Mouse (Mus musculus) layer of hippocampus, adult 2 months (tissue): Measurements from ENCODE around the gene Cd209g. TPM values are rescaled to one million over a fixed set of nuclear protein-coding genes. Genes with fewer than 3 reads are reported as not detected.
A peak's percentile ranks its signal among the peaks of the same experiment; 100 is the strongest.
"Not testable (repeated sequence)": the region's sequence is repeated elsewhere in the genome, so short reads cannot be mapped to it uniquely, and the experiment has no call there.

Experiments
- DNase-seq, 2 experiments: peaks; one replicate each; pipeline ENCODE4 v3.0.0; 2022; ENCODE audit warnings: low spot score in 2 of 2
- H3K27ac ChIP-seq: fragments of 200-600 bp; 2 replicates; pipeline ENCODE4 v1.8.1; 2022
- H3K4me3 ChIP-seq: fragments of 200-600 bp; 2 replicates; pipeline ENCODE4 v1.8.1; 2022; ENCODE audit warnings: mild to moderate bottlenecking
- CTCF ChIP-seq: fragments of 200-600 bp; conservative IDR thresholded peaks from 2 replicates; pipeline ENCODE4 v1.8.1; 2022; ENCODE audit warnings: antibody characterized with exemption, mild to moderate bottlenecking, moderate library complexity
- long read RNA-seq, 2 experiments: library from polyadenylated mRNA; stranded (forward); transcript quantifications; one replicate each; pipeline ENCODE4 v2.0.0; 2021; ENCODE audit warnings: borderline mapping rate in 2 of 2
- total RNA-seq, 2 experiments: library from RNA; stranded (reverse); gene quantifications; 2 replicates each; pipeline ENCODE4 v1.2.3; 2021

Gene Cd209g
- total RNA-seq = not detected
- long read RNA-seq, experiment 1 = 0 reads
- long read RNA-seq, experiment 2 = 0 reads

DNA sequence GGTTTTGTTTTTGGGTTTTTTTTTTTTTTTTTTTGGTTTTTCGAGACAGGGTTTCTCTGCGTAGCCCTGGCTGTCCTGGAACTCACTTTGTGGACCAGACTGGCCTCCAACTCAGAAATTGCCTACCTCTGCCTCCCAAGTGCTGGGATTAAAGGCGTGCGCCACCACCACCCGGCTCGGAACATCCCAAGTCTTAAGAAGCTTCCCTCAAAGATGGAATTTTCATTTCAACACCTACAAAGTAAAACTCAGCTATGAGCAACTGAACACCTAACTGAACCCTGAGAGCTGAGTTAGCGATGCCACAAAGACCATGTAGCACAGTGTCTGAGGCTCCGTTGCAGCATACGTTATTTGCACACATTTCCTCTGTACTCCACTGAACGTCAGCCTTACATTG, at the start of gene Cd209g:
TSS of gene Cd209g (plus strand) at position 301 of the 400 bp plus-strand sequence.
- DNase-seq = no peak
- H3K4me3 ChIP-seq = no peak within 1 kb of the TSS
- TF ChIP-seq CTCF = no peak
- no peak within 1 kb of the TSS for H3K27ac ChIP-seq

DNA sequence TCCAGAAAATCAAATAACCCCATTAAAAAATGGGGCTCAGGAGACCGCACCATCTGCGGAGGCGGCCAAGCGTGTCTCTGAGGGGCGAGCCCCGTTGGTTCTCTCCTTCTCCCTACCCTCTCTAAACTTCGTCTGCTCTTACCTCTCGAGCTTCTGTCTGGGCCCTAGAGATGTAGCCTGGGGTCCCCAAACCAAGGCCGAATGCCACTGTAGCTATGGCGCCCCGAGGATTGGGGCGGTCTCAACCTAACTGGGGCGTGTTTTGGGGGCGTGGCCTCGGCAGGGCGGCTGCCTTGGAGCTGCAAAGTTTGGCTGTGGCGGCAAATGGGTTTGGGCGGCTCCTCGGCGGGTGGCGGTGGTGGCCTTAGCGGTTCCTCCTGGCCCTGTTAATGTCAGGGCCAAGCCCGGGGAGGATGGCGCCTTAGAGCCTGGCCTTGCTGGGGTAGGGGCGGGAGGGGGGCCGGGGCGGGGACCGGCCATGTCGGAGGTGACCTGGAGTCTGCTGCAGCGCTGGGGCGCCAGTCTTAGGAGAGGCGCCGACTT, 46.6 kb upstream of the Cd209g start:
- DNase-seq, H3K4me3 ChIP-seq, H3K27ac ChIP-seq: not testable (repeated sequence)

DNA sequence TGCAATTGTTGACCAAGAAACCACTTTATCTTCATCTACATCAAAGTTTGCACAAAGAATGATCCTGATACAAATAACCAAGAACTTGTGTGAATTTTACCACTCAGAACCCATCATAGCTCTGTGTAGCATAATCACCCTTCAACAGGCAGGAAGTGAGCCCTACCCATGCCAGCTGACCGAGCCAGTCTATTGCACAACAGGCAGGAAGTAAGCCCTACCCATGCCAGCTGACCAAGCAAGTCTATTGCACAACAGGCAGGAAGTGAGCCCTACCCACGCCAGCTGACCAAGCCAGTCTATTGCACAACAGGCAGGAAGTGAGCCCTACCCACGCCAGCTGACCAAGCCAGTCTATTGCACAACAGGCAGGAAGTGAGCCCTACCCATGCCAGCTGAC, 45.4 kb upstream of the Cd209g start:
- H3K4me3 ChIP-seq, DNase-seq, H3K27ac ChIP-seq: not testable (repeated sequence)

DNA sequence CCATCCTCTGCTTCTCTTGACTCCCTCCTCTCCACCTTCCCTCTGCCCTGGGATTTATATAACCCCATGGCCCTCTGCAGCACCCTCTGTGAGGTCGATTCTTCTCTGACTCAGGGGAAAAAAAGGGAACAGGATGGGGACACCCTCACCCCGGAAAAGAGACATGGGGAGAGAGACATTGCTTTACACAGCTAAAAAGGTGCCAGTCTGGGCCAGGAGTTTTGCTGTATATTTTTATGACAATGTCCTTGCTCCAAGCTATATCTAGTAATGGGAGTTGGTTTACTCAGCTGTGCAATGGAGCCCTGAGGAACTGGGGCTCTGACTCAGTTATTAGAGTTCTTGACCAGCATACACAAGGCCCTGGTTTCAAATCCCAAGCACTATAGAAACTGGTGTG, 28.2 kb upstream of the Cd209g start, which contains the start of gene Cd209f:
TSS of gene Cd209f (minus strand) at position 101 of the 400 bp plus-strand sequence.
- DNase-seq, H3K4me3 ChIP-seq, H3K27ac ChIP-seq: not testable (repeated sequence)

DNA sequence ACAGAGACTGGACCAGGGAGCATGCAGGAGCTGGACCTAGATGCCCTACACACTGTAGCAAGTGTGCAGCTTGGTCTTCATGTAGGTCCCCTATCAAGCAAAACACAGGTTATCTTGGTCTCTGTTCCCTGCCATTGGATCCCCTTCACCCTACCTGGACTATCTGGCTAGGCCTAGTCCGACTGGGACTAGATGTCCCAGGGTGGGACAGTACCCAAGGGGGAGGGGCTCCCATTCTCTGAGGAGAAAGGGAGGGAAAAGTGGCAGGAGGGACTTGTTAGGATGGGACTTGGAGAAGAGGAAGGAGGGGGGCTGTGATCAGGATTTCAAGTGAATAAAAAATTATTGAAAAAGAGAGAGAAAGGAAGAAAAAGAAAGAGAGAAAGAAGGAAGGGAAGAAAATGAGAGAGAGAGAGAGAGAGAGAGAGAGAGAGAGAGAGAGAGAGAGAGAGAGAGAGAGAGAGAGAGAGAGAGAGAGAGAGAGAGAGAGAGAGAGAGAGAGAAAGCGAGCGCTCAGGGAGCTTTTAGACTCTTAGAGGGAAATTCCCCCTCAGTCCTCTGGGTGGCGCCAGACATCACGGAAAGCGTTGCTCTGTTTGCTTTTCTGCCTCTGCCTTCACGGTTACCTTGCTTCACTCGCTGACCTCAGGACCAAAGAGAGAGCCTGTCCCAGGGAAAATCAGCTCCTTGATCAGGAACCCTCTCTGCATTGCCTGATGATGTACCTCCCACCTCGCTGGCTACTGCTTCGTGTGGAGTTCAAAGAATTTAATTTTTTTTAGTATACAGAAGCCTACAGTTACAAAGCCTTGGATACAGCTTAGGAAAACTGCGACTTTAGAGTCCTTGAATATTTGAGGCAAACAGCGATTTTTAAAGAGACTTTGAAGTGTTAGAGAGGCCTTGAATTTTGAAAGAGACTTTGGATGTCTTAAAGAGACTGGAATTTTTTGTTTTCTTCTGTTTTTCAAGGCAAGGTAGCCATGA, 6.1 kb downstream of the Cd209g start:
- peak; percentile 70 to 79 for DNase-seq
- TF ChIP-seq CTCF = peak; percentile 79
- H3K27ac ChIP-seq = no peak overlapping the region
- H3K4me3 ChIP-seq = no peak overlapping the region

DNA sequence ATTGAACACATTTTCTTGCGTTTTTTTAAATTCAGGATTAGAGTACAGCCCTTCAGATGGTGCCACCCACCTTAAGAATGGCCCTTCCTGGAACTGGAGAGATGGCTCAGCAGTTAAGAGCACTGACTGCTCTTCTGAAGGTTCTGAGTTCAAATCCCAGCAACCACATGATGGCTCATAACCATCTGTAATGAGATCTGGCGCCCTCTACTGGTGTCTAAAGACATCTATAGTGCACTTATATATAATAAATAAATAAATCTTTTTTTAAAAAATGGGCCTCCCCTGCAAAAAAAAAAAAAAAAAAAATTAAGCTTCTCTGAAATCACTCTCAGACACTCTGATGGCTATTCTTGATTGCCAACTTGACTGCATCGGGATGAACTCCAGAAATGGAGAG, 7.8 kb downstream of the Cd209g start:
- H3K4me3 ChIP-seq = no peak overlapping the region
- DNase-seq = no peak
- TF ChIP-seq CTCF = peak; percentile 61
- no peak overlapping the region for H3K27ac ChIP-seq

DNA sequence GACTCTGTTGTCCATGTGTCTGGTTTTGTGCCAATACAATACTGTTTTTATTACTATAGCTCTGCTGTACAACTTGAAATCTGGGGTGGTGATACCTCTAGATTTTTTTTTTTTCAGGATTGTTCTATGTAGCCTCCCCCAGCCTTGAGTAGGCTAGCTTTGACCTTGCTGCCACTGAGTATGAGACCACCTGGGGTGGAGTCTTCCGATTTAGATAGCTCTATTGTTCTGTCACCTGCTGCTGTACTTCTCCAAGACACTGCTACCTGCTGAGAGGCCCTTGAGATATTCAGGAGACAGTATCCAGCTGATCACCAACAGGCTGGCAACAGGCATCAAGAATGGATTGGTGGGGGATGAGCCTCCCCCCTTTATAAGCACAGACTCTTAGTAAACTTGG, 13.4 kb downstream of the Cd209g start:
- no peak for TF ChIP-seq CTCF
- DNase-seq = no peak
- Histone ChIP-seq H3K4me3 (no peak overlapping the region), H3K27ac (no peak overlapping the region)

DNA sequence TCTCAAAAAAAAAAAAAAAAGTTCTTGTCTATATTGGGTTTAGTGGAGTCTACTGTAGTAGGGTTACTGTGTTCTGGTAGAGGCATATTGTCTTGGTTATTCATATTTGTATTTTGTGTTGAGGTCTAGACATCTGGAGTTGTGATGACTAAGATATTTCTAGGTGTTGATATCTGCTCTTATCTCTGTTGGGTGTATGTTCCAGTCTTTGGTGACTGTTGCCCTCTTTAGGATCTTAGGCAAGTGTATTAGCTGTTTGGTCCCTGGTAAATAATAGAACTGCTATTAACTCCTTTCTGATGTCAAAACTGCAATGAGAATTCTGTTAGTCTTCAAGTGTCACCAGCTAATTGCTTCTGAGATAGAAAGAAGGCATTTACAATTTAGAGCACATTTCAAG, 21.0 kb downstream of the Cd209g start:
- DNase-seq = no peak
- TF ChIP-seq CTCF = no peak
- Histone ChIP-seq H3K27ac (no peak overlapping the region), H3K4me3 (no peak overlapping the region)

DNA sequence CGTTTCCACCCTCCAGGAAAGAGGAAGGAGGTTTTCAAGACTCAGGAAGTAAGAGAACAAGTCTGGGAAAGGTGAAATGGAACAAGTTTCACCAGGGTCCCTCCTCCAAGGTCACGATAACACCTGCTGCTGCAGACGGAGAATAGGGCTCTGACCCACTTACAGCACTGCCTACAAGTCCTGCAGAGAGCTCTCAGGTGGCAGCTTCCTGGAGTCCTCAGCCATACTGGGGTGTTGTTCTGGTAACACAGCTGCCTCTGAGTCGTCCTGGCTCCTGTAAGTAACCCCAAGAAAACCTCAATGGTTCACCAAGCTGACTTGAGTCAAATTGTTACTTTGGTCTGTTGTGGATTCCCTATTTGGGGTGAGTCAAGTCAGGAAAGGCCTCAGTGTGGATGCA, 28.9 kb downstream of the Cd209g start:
- no peak for TF ChIP-seq CTCF
- DNase-seq = no peak
- Histone ChIP-seq H3K4me3 (no peak overlapping the region), H3K27ac (no peak overlapping the region)

DNA sequence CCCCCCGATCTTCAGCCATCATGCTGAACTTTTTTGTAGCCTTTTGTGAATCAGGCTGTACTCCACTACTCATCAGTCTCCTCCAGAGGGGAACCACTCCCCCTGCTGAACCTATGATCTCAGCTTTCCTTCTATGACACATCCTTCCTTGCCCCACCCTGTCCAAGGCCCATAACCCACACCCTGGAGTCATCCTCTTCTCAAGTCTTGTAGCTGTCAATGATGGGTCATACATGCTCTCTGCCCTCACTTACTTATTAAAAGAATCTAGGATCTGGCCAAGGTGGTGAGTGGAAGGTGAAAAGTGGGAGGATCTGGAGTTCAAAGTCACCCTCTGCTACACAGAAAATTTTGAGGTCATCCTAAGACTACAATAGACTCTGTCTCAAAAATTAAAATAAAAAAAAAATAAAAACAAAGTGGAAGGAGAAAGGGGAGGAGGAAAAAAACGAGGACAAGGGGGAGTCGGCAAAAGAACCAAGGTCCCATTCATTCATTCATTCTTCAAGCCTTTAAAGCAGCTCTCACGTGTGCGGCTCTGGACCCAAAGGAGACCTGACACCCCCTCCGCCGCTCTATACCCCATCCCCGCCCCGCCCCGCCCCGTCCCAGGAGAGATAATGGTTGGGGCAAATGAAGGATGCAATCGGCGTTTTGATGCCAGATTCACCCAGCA, 31.4 kb downstream of the Cd209g start:
- Histone ChIP-seq H3K4me3 (peak overlapping the region; percentile 60), H3K27ac (peak overlapping the region; percentile 50)
- no peak for DNase-seq
- TF ChIP-seq CTCF = no peak

DNA sequence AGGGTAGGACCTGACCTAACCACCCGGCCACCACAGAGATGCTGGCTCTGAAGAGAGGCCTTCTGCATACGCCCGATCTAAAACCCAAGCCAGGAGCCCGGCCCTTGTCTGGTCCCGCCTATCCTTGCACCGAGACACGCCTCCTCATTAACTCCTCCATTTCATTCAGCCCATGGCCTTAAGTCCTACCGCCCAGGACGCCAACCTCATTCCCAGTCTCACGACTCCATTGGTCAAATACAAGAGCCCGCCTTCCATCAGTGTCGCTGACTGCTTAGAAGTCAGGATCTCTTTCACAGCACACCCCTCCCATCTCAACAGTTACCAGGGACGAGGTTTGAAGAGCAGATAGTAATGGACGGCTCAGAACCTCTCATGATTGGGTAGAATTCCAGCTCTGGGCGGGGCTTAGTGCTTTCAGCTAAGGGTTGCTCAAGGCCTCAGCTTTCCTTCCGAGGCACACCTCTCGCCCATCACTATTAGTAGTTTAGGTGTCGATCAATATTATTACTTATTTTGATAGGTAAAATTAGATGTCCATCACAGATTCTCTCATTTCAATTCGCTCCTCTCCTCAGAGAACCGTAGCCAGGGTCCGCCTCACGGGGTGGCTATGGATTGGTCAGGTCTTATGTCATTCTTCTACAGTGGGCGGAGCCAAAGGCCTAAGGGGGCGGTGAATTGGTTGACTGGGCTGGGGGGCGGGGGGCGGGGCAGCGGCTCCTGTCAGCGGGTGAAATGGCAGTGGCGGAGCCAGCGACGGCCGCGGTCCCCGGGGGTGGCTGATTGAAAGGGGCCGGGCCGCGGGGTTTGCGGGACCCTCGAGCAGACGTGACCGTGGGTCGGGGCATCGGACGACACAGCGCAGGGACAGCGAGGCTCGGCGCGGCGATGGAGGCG, 32.2 kb downstream of the Cd209g start, which contains the start of gene Evi5l:
TSS of gene Evi5l (plus strand) at position 716 of the 900 bp plus-strand sequence.
- DNase-seq = peak; percentile 99
- no peak for TF ChIP-seq CTCF
- H3K4me3 ChIP-seq = peak within 1 kb of the TSS; percentile 100
- peak within 1 kb of the TSS; percentile 95 for H3K27ac ChIP-seq

DNA sequence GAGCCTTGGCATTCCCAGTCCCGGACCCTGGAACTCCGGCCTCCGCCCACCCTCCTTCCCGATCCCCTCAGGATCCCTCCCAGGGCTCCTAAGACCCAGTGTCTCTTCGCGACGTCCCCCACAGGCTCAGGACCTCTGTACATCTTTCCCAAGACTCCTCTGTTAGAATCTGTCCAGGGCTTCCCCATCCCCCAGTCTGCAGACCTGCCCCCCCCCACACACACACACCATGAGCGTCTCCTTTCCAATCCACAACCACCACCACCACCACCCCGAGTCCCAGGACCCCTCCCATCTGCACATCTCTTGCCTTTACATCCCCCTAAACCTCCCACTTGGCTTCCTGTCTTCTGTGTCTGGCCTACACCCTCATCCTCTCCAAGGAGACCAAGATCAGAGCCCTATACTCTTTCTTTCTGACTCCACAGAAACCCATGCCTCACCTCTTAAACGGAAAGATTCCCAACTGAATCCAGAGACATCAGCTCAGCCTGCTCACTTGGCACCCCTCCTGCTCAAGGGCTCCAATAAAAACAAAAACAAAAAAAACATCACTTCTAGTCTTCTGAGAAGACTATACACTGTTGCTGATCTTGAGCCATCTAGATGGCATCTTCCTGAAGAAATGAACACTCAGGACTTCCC, 33.1 kb downstream of the Cd209g start:
- TF ChIP-seq CTCF = no peak
- no peak for DNase-seq
- peak overlapping the region; percentile 100 for H3K4me3 ChIP-seq
- peak overlapping the region; percentile 95 for H3K27ac ChIP-seq
